Mouse (Mus musculus) stomach, embryonic 15.5 days (tissue): ENCODE data around the gene Tuba8. TPM values are rescaled to one million over a fixed set of nuclear protein-coding genes. Genes with fewer than 3 reads are reported as not detected.

Experiments
- polyA plus RNA-seq: library from polyadenylated mRNA; unstranded; fragments of >200 nt; fragmentation: Nextera tagmentation; extraction: Ambion mirVana; gene quantifications from 2 replicates; pipeline ENCODE4 v1.2.1, GENCODE M21; 2015

Tuba8 gene
- polyA plus RNA-seq, 1 experiment from 2014 or later, result 1.0 TPM

Other genes starting within 250 kb of the Tuba8 start
- 10.7 and 11.7 TPM in 2 replicates for gene Mical3, start 79.7 kb upstream of the Tuba8 start, polyA plus RNA-seq
- gene Pex26, start 27.0 kb upstream of the Tuba8 start, polyA plus RNA-seq, result 13.6 and 14.0 TPM in 2 replicates
- gene Usp18, start 35.2 kb downstream of the Tuba8 start, polyA plus RNA-seq, result 3.3 and 3.5 TPM in 2 replicates
- gene Slc6a13, start 89.5 kb downstream of the Tuba8 start, polyA plus RNA-seq, result 2.3 and 3.2 TPM in 2 replicates
- gene Slc6a12, start 132.4 kb downstream of the Tuba8 start, polyA plus RNA-seq, result 0.12 and 0.18 TPM in 2 replicates